Mouse (Mus musculus) midbrain, postnatal 0 days (tissue): Measurements from ENCODE around the gene Col4a6. TPM values are rescaled to one million over a fixed set of nuclear protein-coding genes. Genes with fewer than 3 reads are reported as not detected.

Source experiments
- ATAC-seq: fragments of 200-750 bp; cut with Nextera tagmentation; 2 replicates; pipeline ENCODE4 v1.8.0; 2017; ENCODE audit warnings: moderate number of reproducible peaks, mild to moderate bottlenecking, moderate TSS enrichment, moderate library complexity; ENCODE audit not compliant: low FRiP score
- DNase-seq: peaks from one replicate; pipeline ENCODE4 v3.0.0-alpha.2; 2015; ENCODE audit warnings: low spot score
- H3K27ac ChIP-seq: fragments of 300-500 bp; sonication (generic); 2 replicates; pipeline ENCODE4 v1.5.1; 2014; ENCODE audit warnings: low read depth, mild to moderate bottlenecking, low read length, mixed read lengths
- H3K27me3 ChIP-seq: fragments of 300-500 bp; sonication (generic); 2 replicates; pipeline ENCODE4 v1.6.1; 2014; ENCODE audit warnings: low read length, control low read depth, mixed read lengths; ENCODE audit not compliant: insufficient read depth
- H3K36me3 ChIP-seq: fragments of 300-500 bp; sonication (generic); 2 replicates; pipeline ENCODE4 v1.6.1; 2014; ENCODE audit warnings: low read length, control low read depth, mixed read lengths; ENCODE audit not compliant: insufficient read depth
- H3K4me1 ChIP-seq: fragments of 300-500 bp; sonication (generic); 2 replicates; pipeline ENCODE4 v1.6.1; 2014; ENCODE audit warnings: mild to moderate bottlenecking, control low read depth, antibody characterized with exemption, low read length, mixed read lengths; ENCODE audit not compliant: insufficient read depth
- H3K4me2 ChIP-seq: fragments of 300-500 bp; sonication (generic); 2 replicates; pipeline ENCODE4 v1.6.1; 2014; ENCODE audit warnings: low read depth, mild to moderate bottlenecking, low read length, mixed read lengths; ENCODE audit not compliant: poor library complexity, severe bottlenecking
- H3K4me3 ChIP-seq: fragments of 300-500 bp; sonication (generic); 2 replicates; pipeline ENCODE4 v1.5.1; 2014; ENCODE audit warnings: low read depth, mild to moderate bottlenecking, low read length, moderate library complexity
- H3K9ac ChIP-seq: fragments of 300-500 bp; sonication (generic); replicated peaks from 2 replicates; pipeline ENCODE4 v1.6.1; 2014; ENCODE audit warnings: mild to moderate bottlenecking, low read length, moderate library complexity, mixed read lengths; ENCODE audit not compliant: poor library complexity, severe bottlenecking
- H3K9me3 ChIP-seq: fragments of 300-500 bp; sonication (generic); 2 replicates; pipeline ENCODE4 v1.6.1; 2016; ENCODE audit warnings: low read length, control low read depth
- CTCF ChIP-seq: IDR thresholded peaks from 2 replicates; pipeline ENCODE4 v1.5.1; 2016; ENCODE audit warnings: antibody characterized with exemption, mild to moderate bottlenecking
- WGBS: fragments of 180-500 bp; shearing (Covaris S2); extraction: QIAGEN DNeasy Blood & Tissue Kit; methylation state at CpG from one replicate; pipeline ENCODE4 v1.1.7; 2014; 5-methylcytosine and 5-hydroxymethylcytosine counted together
- polyA plus RNA-seq: library from polyadenylated mRNA; unstranded; fragments of >200 nt; fragmentation: Nextera tagmentation; extraction: Ambion mirVana; gene quantifications from 2 replicates; pipeline ENCODE4 v1.2.1, GENCODE M21; 2015
- total RNA-seq: library from RNA; depleted of rRNA; stranded (reverse); fragments of >200 nt; gene quantifications from 2 replicates; pipeline ENCODE4 v1.2.3, GENCODE M21; 2014

The Col4a6 gene
- total and polyA plus RNA-seq, 2 experiments from 2014 or later = 1.9 to 5.9 TPM

GRCm38 (mm10) chrX:141447936-141448335 lies 25.9 kb downstream of the Col4a6 start:
- no peak for TF ChIP-seq CTCF
- Histone ChIP-seq H3K4me2 (no peak overlapping the region), H3K9me3 (no peaks in the 10 kb centered on the region), H3K4me1 (no peaks in the 10 kb centered on the region), H3K36me3 (no peaks in the 10 kb centered on the region), H3K27me3 (no peaks in the 10 kb centered on the region; the same call in 1 of the 2 replicates), H3K27ac (no peak overlapping the region), H3K9ac (no peak overlapping the region), H3K4me3 (no peak overlapping the region)
- ATAC-seq = no peak
- DNase-seq = no peak
- 93% methylated on average over 1 of the region's 1 CpGs for WGBS

GRCm38 (mm10) chrX:141439423-141439822 lies 34.5 kb downstream of the Col4a6 start:
- Histone ChIP-seq H3K27me3 (no peaks in the 10 kb centered on the region), H3K4me1 (no peaks in the 10 kb centered on the region), H3K9ac (no peak overlapping the region), H3K4me2 (no peak overlapping the region), H3K4me3 (no peak overlapping the region), H3K36me3 (no peaks in the 10 kb centered on the region), H3K9me3 (no peaks in the 10 kb centered on the region), H3K27ac (no peak overlapping the region)
- DNase-seq (no peak), ATAC-seq (no peak)
- no peak for TF ChIP-seq CTCF
- 61% methylated on average over 2 of the region's 2 CpGs for WGBS

- no peak for ATAC-seq
- TF ChIP-seq CTCF = no peak
- Histone ChIP-seq H3K4me2 (no peak overlapping the region), H3K9me3 (no peaks in the 10 kb centered on the region), H3K4me1 (no peaks in the 10 kb centered on the region), H3K9ac (no peak overlapping the region), H3K36me3 (no peaks in the 10 kb centered on the region), H3K27ac (no peak overlapping the region), H3K4me3 (no peak overlapping the region), H3K27me3 (no peaks in the 10 kb centered on the region)
- no peak for DNase-seq
- WGBS = 89% methylated on average over 6 of the region's 6 CpGs
Observed at GRCm38 (mm10) chrX:141436780-141437179, 37.1 kb downstream of the Col4a6 start.

GRCm38 (mm10) chrX:141415318-141415717 lies 58.6 kb downstream of the Col4a6 start:
- TF ChIP-seq CTCF = no peak
- Histone ChIP-seq H3K27me3 (peaks cover 3% of the 10 kb centered on the region; the same call in 1 of the 2 replicates), H3K36me3 (no peaks in the 10 kb centered on the region), H3K9me3 (no peaks in the 10 kb centered on the region), H3K27ac (no peak overlapping the region), H3K4me1 (no peaks in the 10 kb centered on the region), H3K4me3 (no peak overlapping the region), H3K9ac (no peak overlapping the region), H3K4me2 (no peak overlapping the region)
- DNase-seq (no peak), ATAC-seq (no peak)
- WGBS = 63% methylated on average over 2 of the region's 2 CpGs

GRCm38 (mm10) chrX:141396243-141396642 lies 77.6 kb downstream of the Col4a6 start:
- Histone ChIP-seq H3K4me3 (no peak overlapping the region), H3K27ac (no peak overlapping the region), H3K27me3 (no peaks in the 10 kb centered on the region; the same call in 1 of the 2 replicates), H3K9ac (no peak overlapping the region), H3K36me3 (no peaks in the 10 kb centered on the region), H3K9me3 (no peaks in the 10 kb centered on the region), H3K4me1 (no peaks in the 10 kb centered on the region), H3K4me2 (no peak overlapping the region)
- ATAC-seq (no peak), DNase-seq (no peak)
- no peak for TF ChIP-seq CTCF
- WGBS = 80% methylated on average over 3 of the region's 3 CpGs

- H3K4me3 ChIP-seq = no peak overlapping the region
- H3K4me1 ChIP-seq = no peaks in the 10 kb centered on the region
- no peak overlapping the region for H3K4me2 ChIP-seq
- H3K27ac ChIP-seq = no peak overlapping the region
- no peaks in the 10 kb centered on the region for H3K9me3 ChIP-seq
- H3K36me3 ChIP-seq = no peaks in the 10 kb centered on the region
- WGBS = 28% methylated on average over 3 of the region's 3 CpGs
- DNase-seq = peak; percentile 12
- H3K27me3 ChIP-seq = no peaks in the 10 kb centered on the region
- no peak for TF ChIP-seq CTCF
- no peak for ATAC-seq
- H3K9ac ChIP-seq = no peak overlapping the region
Observed at GRCm38 (mm10) chrX:141385399-141386105, 88.3 kb downstream of the Col4a6 start.
